Mouse (Mus musculus) C2C12 (cell line): ENCODE measurements at regions not wholly inside any gene's neighbourhood (a gene's known extent, or its start where the extent isn't known, plus 50 kb on each side); places are given as distances from the start of the nearest gene placed in this dataset.

Source experiments
- CTCF ChIP-seq: IDR thresholded peaks from one replicate; pipeline ENCODE4 v1.5.1; 2011; ENCODE audit not compliant: control insufficient read depth, insufficient read depth, insufficient read length
- USF1 ChIP-seq: IDR thresholded peaks from one replicate; pipeline ENCODE4 v1.6.1; 2011; ENCODE audit warnings: low read depth, mild to moderate bottlenecking, control low read depth, moderate library complexity

DNA sequence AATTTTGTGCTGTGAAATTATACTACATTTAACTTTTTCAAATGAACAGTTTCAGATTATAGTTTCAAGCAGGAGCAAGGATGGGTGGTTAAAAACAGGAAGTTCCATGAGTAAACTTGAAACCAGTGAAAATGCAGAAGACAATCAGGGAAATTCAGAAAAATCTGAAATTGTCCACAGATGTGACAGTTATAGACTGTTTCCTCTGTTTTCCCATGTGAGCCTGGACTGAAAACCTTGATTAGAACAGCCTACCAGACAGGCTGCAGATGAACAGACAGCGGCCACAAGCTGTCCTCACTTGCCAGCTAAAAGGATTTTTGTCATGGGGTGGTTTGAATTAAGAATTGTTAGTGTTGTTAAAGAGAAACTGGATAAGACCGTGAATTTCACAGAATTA, 91.4 kb downstream of the Nfkbiz start:
- TF ChIP-seq CTCF: no peak
- TF ChIP-seq USF1: no peak
